Mouse (Mus musculus) embryonic facial prominence, embryonic 15.5 days (tissue): ENCODE data around the gene Macf1. TPM values are rescaled to one million over a fixed set of nuclear protein-coding genes. Genes with fewer than 3 reads are reported as not detected.

Experiments
- ATAC-seq: fragments of 200-750 bp; cut with Nextera tagmentation; 2 replicates; pipeline ENCODE4 v1.8.0; 2017; ENCODE audit warnings: low read depth, moderate TSS enrichment; ENCODE audit not compliant: insufficient number of reproducible peaks, low FRiP score, low TSS enrichment
- H3K27ac ChIP-seq: fragments of 300-500 bp; sonication (generic); replicated peaks from 2 replicates; pipeline ENCODE4 v1.5.1; 2015; ENCODE audit warnings: mild to moderate bottlenecking, inconsistent platforms
- H3K27me3 ChIP-seq: fragments of 300-500 bp; sonication (generic); 2 replicates; pipeline ENCODE4 v1.6.1; 2015; ENCODE audit warnings: inconsistent platforms
- H3K36me3 ChIP-seq: fragments of 300-500 bp; sonication (generic); 2 replicates; pipeline ENCODE4 v1.6.1; 2015; ENCODE audit warnings: mild to moderate bottlenecking, inconsistent platforms
- H3K4me1 ChIP-seq: fragments of 300-500 bp; sonication (generic); 2 replicates; pipeline ENCODE4 v1.6.1; 2015; ENCODE audit warnings: inconsistent platforms
- H3K4me2 ChIP-seq: fragments of 300-500 bp; sonication (generic); replicated peaks from 2 replicates; pipeline ENCODE4 v1.6.1; 2015; ENCODE audit warnings: mild to moderate bottlenecking, inconsistent platforms
- H3K4me3 ChIP-seq: fragments of 300-500 bp; sonication (generic); replicated peaks from 2 replicates; pipeline ENCODE4 v1.5.1; 2015; ENCODE audit warnings: mild to moderate bottlenecking, inconsistent platforms
- H3K9ac ChIP-seq: fragments of 300-500 bp; sonication (generic); 2 replicates; pipeline ENCODE4 v1.6.1; 2015; ENCODE audit warnings: inconsistent platforms
- H3K9me3 ChIP-seq: fragments of 300-500 bp; sonication (generic); replicated peaks from 2 replicates; pipeline ENCODE4 v1.6.1; 2016; ENCODE audit warnings: inconsistent platforms
- WGBS: fragments of 180-500 bp; shearing (Covaris S2); methylation state at CpG from one replicate; pipeline ENCODE4 v1.1.7; 2015; 5-methylcytosine and 5-hydroxymethylcytosine counted together
- polyA plus RNA-seq: library from polyadenylated mRNA; unstranded; fragments of >200 nt; fragmentation: Nextera tagmentation; extraction: Ambion mirVana; gene quantifications from 2 replicates; pipeline ENCODE4 v1.2.1, GENCODE M21; 2015

The Macf1 gene
- polyA plus RNA-seq, 1 experiment from 2014 or later, result 42.5 TPM

GRCm38 (mm10) chr4:123571869-123572268, 112.3 kb downstream of the Macf1 start:
- Histone ChIP-seq H3K4me2 (peak overlapping the region; percentile 33), H3K9ac (no peak overlapping the region), H3K4me1 (peaks cover 30% of the 10 kb centered on the region), H3K4me3 (no peak overlapping the region; the same call in 1 of the 2 replicates), H3K36me3 (no peaks in the 10 kb centered on the region), H3K9me3 (no peaks in the 10 kb centered on the region), H3K27me3 (no peaks in the 10 kb centered on the region), H3K27ac (peak overlapping the region; percentile 70; the same call in 1 of the 2 replicates)
- 13% methylated on average over 7 of the region's 7 CpGs for WGBS
- peak; percentile 58; the same call in 1 of the 2 replicates for ATAC-seq

- H3K4me1 ChIP-seq, result peaks cover 16% of the 10 kb centered on the region
- H3K9ac ChIP-seq, result no peak overlapping the region
- H3K27ac ChIP-seq, result no peak overlapping the region
- WGBS, result 35% methylated on average over 7 of the region's 7 CpGs
- H3K9me3 ChIP-seq, result no peaks in the 10 kb centered on the region
- H3K27me3 ChIP-seq, result no peaks in the 10 kb centered on the region
- no peak overlapping the region for H3K4me3 ChIP-seq
- no peaks in the 10 kb centered on the region for H3K36me3 ChIP-seq
- ATAC-seq, result no peak
- H3K4me2 ChIP-seq, result no peak overlapping the region
Observed at GRCm38 (mm10) chr4:123565291-123565861, 118.8 kb downstream of the Macf1 start.

GRCm38 (mm10) chr4:123564051-123564791, 119.9 kb downstream of the Macf1 start:
- no peaks in the 10 kb centered on the region for H3K9me3 ChIP-seq
- WGBS, result 59% methylated on average over 6 of the region's 6 CpGs
- no peaks in the 10 kb centered on the region for H3K36me3 ChIP-seq
- no peak for ATAC-seq
- H3K4me2 ChIP-seq, result no peak overlapping the region
- H3K4me1 ChIP-seq, result peaks cover 16% of the 10 kb centered on the region
- H3K4me3 ChIP-seq, result no peak overlapping the region
- no peaks in the 10 kb centered on the region for H3K27me3 ChIP-seq
- H3K9ac ChIP-seq, result no peak overlapping the region
- H3K27ac ChIP-seq, result 0 out of 2 replicates have a peak overlapping the region, but pooled peaks have one; percentile 34

- H3K4me2 ChIP-seq, result no peak overlapping the region
- H3K9ac ChIP-seq, result no peak overlapping the region
- H3K36me3 ChIP-seq, result no peaks in the 10 kb centered on the region
- H3K4me3 ChIP-seq, result no peak overlapping the region
- WGBS, result 68% methylated on average over 3 of the region's 3 CpGs
- no peaks in the 10 kb centered on the region for H3K9me3 ChIP-seq
- no peak overlapping the region for H3K27ac ChIP-seq
- H3K4me1 ChIP-seq, result peaks cover 16% of the 10 kb centered on the region
- no peak for ATAC-seq
- H3K27me3 ChIP-seq, result no peaks in the 10 kb centered on the region
Observed at GRCm38 (mm10) chr4:123562177-123562815, 121.9 kb downstream of the Macf1 start.

GRCm38 (mm10) chr4:123560896-123561295, 123.3 kb downstream of the Macf1 start:
- H3K27ac ChIP-seq, result no peak overlapping the region
- no peaks in the 10 kb centered on the region for H3K27me3 ChIP-seq
- H3K4me1 ChIP-seq, result peaks cover 16% of the 10 kb centered on the region
- no peak overlapping the region for H3K9ac ChIP-seq
- no peak for ATAC-seq
- H3K4me3 ChIP-seq, result no peak overlapping the region
- WGBS, result 95% methylated on average over 4 of the region's 4 CpGs
- no peaks in the 10 kb centered on the region for H3K36me3 ChIP-seq
- no peak overlapping the region for H3K4me2 ChIP-seq
- no peaks in the 10 kb centered on the region for H3K9me3 ChIP-seq

GRCm38 (mm10) chr4:123558496-123558895, 125.7 kb downstream of the Macf1 start:
- no peak overlapping the region for H3K9ac ChIP-seq
- no peaks in the 10 kb centered on the region for H3K9me3 ChIP-seq
- H3K27ac ChIP-seq, result no peak overlapping the region
- no peak for ATAC-seq
- no peak overlapping the region for H3K4me2 ChIP-seq
- H3K4me3 ChIP-seq, result no peak overlapping the region
- H3K4me1 ChIP-seq, result peaks cover 2% of the 10 kb centered on the region; the same call in 1 of the 2 replicates
- 93% methylated on average over 2 of the region's 2 CpGs for WGBS
- H3K27me3 ChIP-seq, result no peaks in the 10 kb centered on the region
- no peaks in the 10 kb centered on the region for H3K36me3 ChIP-seq

GRCm38 (mm10) chr4:123555251-123555650, 128.9 kb downstream of the Macf1 start:
- H3K4me3 ChIP-seq, result no peak overlapping the region
- H3K9ac ChIP-seq, result no peak overlapping the region
- no peaks in the 10 kb centered on the region for H3K9me3 ChIP-seq
- no peaks in the 10 kb centered on the region for H3K27me3 ChIP-seq
- ATAC-seq, result no peak
- no peak overlapping the region for H3K27ac ChIP-seq
- H3K4me2 ChIP-seq, result no peak overlapping the region
- H3K36me3 ChIP-seq, result no peaks in the 10 kb centered on the region
- H3K4me1 ChIP-seq, result peaks cover 2% of the 10 kb centered on the region; the same call in 1 of the 2 replicates

- Histone ChIP-seq H3K4me3 (no peak overlapping the region), H3K36me3 (no peaks in the 10 kb centered on the region), H3K9ac (no peak overlapping the region), H3K27ac (no peak overlapping the region), H3K4me2 (no peak overlapping the region), H3K9me3 (no peaks in the 10 kb centered on the region), H3K4me1 (peaks cover 2% of the 10 kb centered on the region; the same call in 1 of the 2 replicates), H3K27me3 (no peaks in the 10 kb centered on the region)
- WGBS, result 42% methylated on average over 3 of the region's 3 CpGs
- no peak for ATAC-seq
Observed at GRCm38 (mm10) chr4:123552689-123553088, 131.5 kb downstream of the Macf1 start.

- Histone ChIP-seq H3K27me3 (no peaks in the 10 kb centered on the region), H3K9me3 (no peaks in the 10 kb centered on the region), H3K4me2 (no peak overlapping the region), H3K27ac (no peak overlapping the region), H3K36me3 (no peaks in the 10 kb centered on the region), H3K4me3 (no peak overlapping the region), H3K9ac (no peak overlapping the region), H3K4me1 (no peaks in the 10 kb centered on the region)
- no peak for ATAC-seq
- WGBS, result 89% methylated on average over 3 of the region's 3 CpGs
Observed at GRCm38 (mm10) chr4:123548317-123548716, 135.8 kb downstream of the Macf1 start.

GRCm38 (mm10) chr4:123543691-123544090, 140.5 kb downstream of the Macf1 start:
- no peak for ATAC-seq

GRCm38 (mm10) chr4:123535271-123535670, 148.9 kb downstream of the Macf1 start:
- Histone ChIP-seq H3K9me3 (no peaks in the 10 kb centered on the region), H3K9ac (no peak overlapping the region), H3K36me3 (no peaks in the 10 kb centered on the region), H3K27ac (0 out of 2 replicates have a peak overlapping the region, but pooled peaks have one; percentile 51), H3K4me3 (no peak overlapping the region), H3K4me1 (0 out of 2 replicates have a peak, but pooled peaks cover 4% of the 10 kb centered on the region), H3K27me3 (no peaks in the 10 kb centered on the region), H3K4me2 (no peak overlapping the region)
- 11% methylated on average over 1 of the region's 1 CpGs for WGBS
- peak; percentile 65 for ATAC-seq

More at GRCm38 (mm10) chr4:123543691-123544090, 140.5 kb downstream of the Macf1 start:
- no peaks in the 10 kb centered on the region for H3K9me3 ChIP-seq
- no peaks in the 10 kb centered on the region for H3K4me1 ChIP-seq
- H3K4me3 ChIP-seq, result no peak overlapping the region
- no peaks in the 10 kb centered on the region for H3K36me3 ChIP-seq
- H3K27me3 ChIP-seq, result no peaks in the 10 kb centered on the region
- no peak overlapping the region for H3K9ac ChIP-seq
- no peak overlapping the region for H3K27ac ChIP-seq
- no peak overlapping the region for H3K4me2 ChIP-seq
